Mouse (Mus musculus): Measurements from ENCODE around the gene Ppp1r11. TPM values are rescaled to one million over a fixed set of nuclear protein-coding genes. Genes with fewer than 3 reads are reported as not detected.

The Ppp1r11 gene
- polyA plus RNA-seq, 1 experiment: 73.8 TPM

GRCm38 (mm10) chr17:36981221-36981813 lies 29.8 kb upstream of the Ppp1r11 start, which contains the start of gene 2410137M14Rik:
TSS of gene 2410137M14Rik (minus strand) at chr17:36981237.
- peaks cover 4% of the 10 kb centered on the region; the same call in 1 of the 2 replicates for H3K4me1 ChIP-seq (ENCODE audit: control insufficient read depth, insufficient read depth, low read length)
- no peak within 1 kb of the TSS for H3K4me3 ChIP-seq (ENCODE audit: insufficient read depth, low read depth, low read length)
- TF ChIP-seq CTCF (conservative IDR thresholded peaks at IDR 0.05; ENCODE audit: insufficient read depth, insufficient read length, low read depth, low read length) (no peak), POLR2A (IDR thresholded peaks at IDR 0.05; ENCODE audit: low read depth, low read length) (no peak)
- H3K27ac ChIP-seq (ENCODE audit: insufficient read depth, low read depth, low read length): no peak within 1 kb of the TSS
- 16% methylated on average over 18 of the region's 18 CpGs for WGBS
- H3K27me3 ChIP-seq (replicated peaks; ENCODE audit: control insufficient read depth, insufficient read depth, low read length): no peaks in the 10 kb centered on the region
- H3K36me3 ChIP-seq (ENCODE audit: control insufficient read depth, insufficient read depth, low read length): no peaks in the 10 kb centered on the region
- DNase-seq: no peak

- Histone ChIP-seq H3K4me1 (ENCODE audit: control insufficient read depth, insufficient read depth, low read length) (no peaks in the 10 kb centered on the region), H3K27me3 (replicated peaks; ENCODE audit: control insufficient read depth, insufficient read depth, low read length) (no peaks in the 10 kb centered on the region), H3K27ac (ENCODE audit: insufficient read depth, low read depth, low read length) (no peak overlapping the region), H3K4me3 (ENCODE audit: insufficient read depth, low read depth, low read length) (no peak overlapping the region), H3K36me3 (ENCODE audit: control insufficient read depth, insufficient read depth, low read length) (no peaks in the 10 kb centered on the region)
- 50% methylated on average over 8 of the region's 8 CpGs for WGBS
- DNase-seq: no peak
- no peak for TF ChIP-seq CTCF (conservative IDR thresholded peaks at IDR 0.05; ENCODE audit: insufficient read depth, insufficient read length, low read depth, low read length)
- no peak for TF ChIP-seq POLR2A (IDR thresholded peaks at IDR 0.05; ENCODE audit: low read depth, low read length)
Measured at GRCm38 (mm10) chr17:36973271-36973787, 21.8 kb upstream of the Ppp1r11 start.

- no peaks in the 10 kb centered on the region for H3K4me1 ChIP-seq (ENCODE audit: control insufficient read depth, insufficient read depth, low read length)
- H3K36me3 ChIP-seq (ENCODE audit: control insufficient read depth, insufficient read depth, low read length): no peaks in the 10 kb centered on the region
- H3K27me3 ChIP-seq (replicated peaks; ENCODE audit: control insufficient read depth, insufficient read depth, low read length): no peaks in the 10 kb centered on the region
- DNase-seq: no peak
- no peak for TF ChIP-seq POLR2A (IDR thresholded peaks at IDR 0.05; ENCODE audit: low read depth, low read length)
- TF ChIP-seq CTCF (conservative IDR thresholded peaks at IDR 0.05; ENCODE audit: insufficient read depth, insufficient read length, low read depth, low read length): no peak
- 73% methylated on average over 3 of the region's 3 CpGs for WGBS
- no peak overlapping the region for H3K27ac ChIP-seq (ENCODE audit: insufficient read depth, low read depth, low read length)
- no peak overlapping the region for H3K4me3 ChIP-seq (ENCODE audit: insufficient read depth, low read depth, low read length)
Measured at GRCm38 (mm10) chr17:36972791-36973190, 21.2 kb upstream of the Ppp1r11 start.

- WGBS: 90% methylated on average over 6 of the region's 6 CpGs
- Histone ChIP-seq H3K4me1 (ENCODE audit: control insufficient read depth, insufficient read depth, low read length) (no peaks in the 10 kb centered on the region), H3K27ac (ENCODE audit: insufficient read depth, low read depth, low read length) (no peak overlapping the region), H3K4me3 (ENCODE audit: insufficient read depth, low read depth, low read length) (no peak overlapping the region), H3K27me3 (replicated peaks; ENCODE audit: control insufficient read depth, insufficient read depth, low read length) (no peaks in the 10 kb centered on the region), H3K36me3 (ENCODE audit: control insufficient read depth, insufficient read depth, low read length) (no peaks in the 10 kb centered on the region)
- TF ChIP-seq POLR2A (IDR thresholded peaks at IDR 0.05; ENCODE audit: low read depth, low read length): no peak
- TF ChIP-seq CTCF (conservative IDR thresholded peaks at IDR 0.05; ENCODE audit: insufficient read depth, insufficient read length, low read depth, low read length): no peak
- no peak for DNase-seq
Measured at GRCm38 (mm10) chr17:36971172-36971850, 19.8 kb upstream of the Ppp1r11 start.

GRCm38 (mm10) chr17:36970316-36970890 lies 18.9 kb upstream of the Ppp1r11 start:
- no peaks in the 10 kb centered on the region for H3K27me3 ChIP-seq (replicated peaks; ENCODE audit: control insufficient read depth, insufficient read depth, low read length)
- TF ChIP-seq POLR2A (IDR thresholded peaks at IDR 0.05; ENCODE audit: low read depth, low read length) (no peak), CTCF (conservative IDR thresholded peaks at IDR 0.05; ENCODE audit: insufficient read depth, insufficient read length, low read depth, low read length) (no peak)
- no peaks in the 10 kb centered on the region for H3K36me3 ChIP-seq (ENCODE audit: control insufficient read depth, insufficient read depth, low read length)
- H3K27ac ChIP-seq (ENCODE audit: insufficient read depth, low read depth, low read length): no peak overlapping the region
- H3K4me1 ChIP-seq (ENCODE audit: control insufficient read depth, insufficient read depth, low read length): no peaks in the 10 kb centered on the region
- WGBS: 89% methylated on average over 14 of the region's 14 CpGs
- DNase-seq: no peak
- no peak overlapping the region for H3K4me3 ChIP-seq (ENCODE audit: insufficient read depth, low read depth, low read length)

GRCm38 (mm10) chr17:36966875-36967274 lies 15.3 kb upstream of the Ppp1r11 start:
- no peaks in the 10 kb centered on the region for H3K27me3 ChIP-seq (replicated peaks; ENCODE audit: control insufficient read depth, insufficient read depth, low read length)
- TF ChIP-seq POLR2A (IDR thresholded peaks at IDR 0.05; ENCODE audit: low read depth, low read length): no peak
- TF ChIP-seq CTCF (conservative IDR thresholded peaks at IDR 0.05; ENCODE audit: insufficient read depth, insufficient read length, low read depth, low read length): no peak
- 84% methylated on average over 1 of the region's 1 CpGs for WGBS

GRCm38 (mm10) chr17:36961125-36961524 lies 9.6 kb upstream of the Ppp1r11 start:
- H3K4me3 ChIP-seq (ENCODE audit: insufficient read depth, low read depth, low read length): no peak overlapping the region
- H3K27me3 ChIP-seq (replicated peaks; ENCODE audit: control insufficient read depth, insufficient read depth, low read length): no peaks in the 10 kb centered on the region
- WGBS: 68% methylated on average over 1 of the region's 1 CpGs
- no peaks in the 10 kb centered on the region; the same call in 1 of the 2 replicates for H3K36me3 ChIP-seq (ENCODE audit: control insufficient read depth, insufficient read depth, low read length)
- H3K27ac ChIP-seq (ENCODE audit: insufficient read depth, low read depth, low read length): no peak overlapping the region
- peaks cover 4% of the 10 kb centered on the region; the same call in 1 of the 2 replicates for H3K4me1 ChIP-seq (ENCODE audit: control insufficient read depth, insufficient read depth, low read length)
- TF ChIP-seq POLR2A (IDR thresholded peaks at IDR 0.05; ENCODE audit: low read depth, low read length): no peak
- no peak for DNase-seq

More at GRCm38 (mm10) chr17:36966875-36967274, 15.3 kb upstream of the Ppp1r11 start:
- Histone ChIP-seq H3K27ac (ENCODE audit: insufficient read depth, low read depth, low read length) (no peak overlapping the region), H3K36me3 (ENCODE audit: control insufficient read depth, insufficient read depth, low read length) (no peaks in the 10 kb centered on the region; the same call in 1 of the 2 replicates), H3K4me1 (ENCODE audit: control insufficient read depth, insufficient read depth, low read length) (no peaks in the 10 kb centered on the region), H3K4me3 (ENCODE audit: insufficient read depth, low read depth, low read length) (no peak overlapping the region)
- no peak for DNase-seq
